Mouse (Mus musculus): ENCODE data around the gene Polr2l. TPM values are rescaled to one million over a fixed set of nuclear protein-coding genes. Genes with fewer than 3 reads are reported as not detected.

The Polr2l gene
- polyA plus RNA-seq, 1 experiment from 2014 or later = 93.0 TPM

DNA sequence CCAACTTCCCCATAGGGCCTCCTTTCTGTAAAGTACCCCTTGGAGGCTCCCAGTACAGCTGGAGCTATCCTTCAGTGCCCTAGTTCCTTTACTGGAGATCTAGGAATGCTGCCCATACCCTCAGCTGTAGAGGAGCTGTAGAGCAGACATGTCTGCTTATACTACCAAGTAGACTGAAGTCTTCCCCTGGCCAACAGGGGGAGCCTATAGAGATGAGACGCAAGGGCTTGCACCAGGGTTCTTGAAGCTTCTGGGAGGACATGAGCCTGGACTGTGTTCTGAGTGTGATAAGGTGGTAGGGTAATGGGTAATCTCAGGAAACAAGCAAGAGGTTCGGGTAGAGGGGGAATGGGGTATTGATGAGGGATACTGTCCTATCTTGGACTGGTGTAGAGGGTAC lies 16.2 kb upstream of the Polr2l start:
- Histone ChIP-seq H3K9me3 (ENCODE audit: control insufficient read depth, low read length) (no peaks in the 10 kb centered on the region), H3K36me3 (replicated peaks; ENCODE audit: control insufficient read depth, insufficient read depth) (peaks cover 41% of the 10 kb centered on the region), H3K27me3 (ENCODE audit: control insufficient read depth, insufficient read depth, low read length) (no peaks in the 10 kb centered on the region), H3K9ac (no peak overlapping the region), H3K27ac (no peak overlapping the region), H3K4me2 (replicated peaks) (no peak overlapping the region), H3K4me3 (replicated peaks; ENCODE audit: low read length) (no peak overlapping the region), H3K4me1 (replicated peaks; ENCODE audit: control insufficient read depth, insufficient read depth, low read length) (peaks cover 10% of the 10 kb centered on the region; the same call in 1 of the 2 replicates)
- no peak for DNase-seq (ENCODE audit: low spot score)
- ATAC-seq (ENCODE audit: low FRiP score) = no peak
- WGBS = 75% methylated on average over 2 of the region's 2 CpGs

DNA sequence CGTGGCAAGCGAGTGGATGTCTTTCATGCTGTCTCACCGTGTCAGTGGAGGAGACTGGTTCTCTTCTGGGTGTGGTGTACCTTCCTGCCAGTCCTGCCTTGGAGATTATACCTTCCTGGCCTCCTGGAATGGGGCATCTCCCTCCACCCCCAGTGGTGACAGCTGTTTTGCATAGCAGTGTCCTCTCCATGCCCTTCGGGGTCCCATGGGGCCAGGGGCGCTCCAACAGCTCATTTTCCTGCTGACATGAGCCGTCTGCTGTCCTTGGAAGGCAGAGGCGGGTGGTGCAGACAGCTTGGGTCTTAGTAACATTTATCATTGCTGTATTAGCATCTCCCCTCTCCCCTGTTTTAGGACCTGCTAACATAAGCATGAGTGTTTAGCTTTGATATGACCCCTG lies 12.2 kb upstream of the Polr2l start:
- no peak for ATAC-seq (ENCODE audit: low FRiP score)
- no peak overlapping the region for H3K4me2 ChIP-seq (replicated peaks)
- no peaks in the 10 kb centered on the region for H3K9me3 ChIP-seq (ENCODE audit: control insufficient read depth, low read length)
- H3K27me3 ChIP-seq (ENCODE audit: control insufficient read depth, insufficient read depth, low read length) = peaks cover 10% of the 10 kb centered on the region; the same call in 1 of the 2 replicates
- peaks cover 4% of the 10 kb centered on the region for H3K36me3 ChIP-seq (replicated peaks; ENCODE audit: control insufficient read depth, insufficient read depth)
- H3K4me3 ChIP-seq (replicated peaks; ENCODE audit: low read length) = no peak overlapping the region
- no peak overlapping the region for H3K9ac ChIP-seq
- H3K4me1 ChIP-seq (replicated peaks; ENCODE audit: control insufficient read depth, insufficient read depth, low read length) = peaks cover 25% of the 10 kb centered on the region
- 59% methylated on average over 7 of the region's 7 CpGs for WGBS
- no peak for DNase-seq (ENCODE audit: low spot score)
- no peak overlapping the region for H3K27ac ChIP-seq

DNA sequence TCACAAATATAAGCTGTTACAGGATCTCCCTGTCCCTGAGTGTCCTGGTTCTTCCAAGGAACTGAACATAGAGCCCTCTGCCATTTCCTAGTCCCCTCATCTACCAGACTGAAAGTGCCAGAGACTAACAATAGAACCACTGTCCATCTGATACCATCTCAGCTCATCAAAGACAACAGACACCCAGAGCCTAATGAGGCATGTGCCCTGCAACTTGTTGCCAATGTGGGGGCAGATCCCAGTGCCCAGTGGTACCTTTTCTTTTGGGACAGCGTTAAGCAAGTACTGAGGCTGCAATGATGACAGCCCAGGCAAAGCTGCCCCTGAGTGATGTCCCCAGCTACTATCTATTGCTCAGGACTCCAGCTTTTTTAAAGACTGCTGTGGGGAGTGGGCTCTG lies 11.3 kb upstream of the Polr2l start:
- Histone ChIP-seq H3K36me3 (replicated peaks; ENCODE audit: control insufficient read depth, insufficient read depth) (no peaks in the 10 kb centered on the region; the same call in 1 of the 2 replicates), H3K27ac (no peak overlapping the region), H3K4me2 (replicated peaks) (no peak overlapping the region), H3K4me3 (replicated peaks; ENCODE audit: low read length) (no peak overlapping the region), H3K9ac (no peak overlapping the region), H3K4me1 (replicated peaks; ENCODE audit: control insufficient read depth, insufficient read depth, low read length) (peaks cover 26% of the 10 kb centered on the region), H3K9me3 (ENCODE audit: control insufficient read depth, low read length) (no peaks in the 10 kb centered on the region), H3K27me3 (ENCODE audit: control insufficient read depth, insufficient read depth, low read length) (peaks cover 10% of the 10 kb centered on the region; the same call in 1 of the 2 replicates)
- ATAC-seq (ENCODE audit: low FRiP score) (no peak), DNase-seq (ENCODE audit: low spot score) (no peak)
- WGBS = 81% methylated on average over 1 of the region's 1 CpGs

GRCm38 (mm10) chr7:141485606-141486005 lies 10.7 kb upstream of the Polr2l start:
- Histone ChIP-seq H3K4me3 (replicated peaks; ENCODE audit: low read length) (no peak overlapping the region), H3K9ac (no peak overlapping the region), H3K4me1 (replicated peaks; ENCODE audit: control insufficient read depth, insufficient read depth, low read length) (peaks cover 26% of the 10 kb centered on the region), H3K27me3 (ENCODE audit: control insufficient read depth, insufficient read depth, low read length) (peaks cover 10% of the 10 kb centered on the region; the same call in 1 of the 2 replicates), H3K27ac (no peak overlapping the region), H3K36me3 (replicated peaks; ENCODE audit: control insufficient read depth, insufficient read depth) (no peaks in the 10 kb centered on the region; the same call in 1 of the 2 replicates), H3K9me3 (ENCODE audit: control insufficient read depth, low read length) (no peaks in the 10 kb centered on the region), H3K4me2 (replicated peaks) (no peak overlapping the region)
- ATAC-seq (ENCODE audit: low FRiP score) (no peak), DNase-seq (ENCODE audit: low spot score) (no peak)
- WGBS = 84% methylated on average over 2 of the region's 2 CpGs

GRCm38 (mm10) chr7:141485186-141485585 lies 10.3 kb upstream of the Polr2l start:
- Histone ChIP-seq H3K4me2 (replicated peaks) (no peak overlapping the region), H3K27me3 (ENCODE audit: control insufficient read depth, insufficient read depth, low read length) (peaks cover 10% of the 10 kb centered on the region; the same call in 1 of the 2 replicates), H3K36me3 (replicated peaks; ENCODE audit: control insufficient read depth, insufficient read depth) (no peaks in the 10 kb centered on the region; the same call in 1 of the 2 replicates), H3K27ac (no peak overlapping the region), H3K9ac (no peak overlapping the region), H3K4me3 (replicated peaks; ENCODE audit: low read length) (no peak overlapping the region), H3K4me1 (replicated peaks; ENCODE audit: control insufficient read depth, insufficient read depth, low read length) (peaks cover 26% of the 10 kb centered on the region), H3K9me3 (ENCODE audit: control insufficient read depth, low read length) (no peaks in the 10 kb centered on the region)
- ATAC-seq (ENCODE audit: low FRiP score) = no peak
- no peak for DNase-seq (ENCODE audit: low spot score)
- WGBS = 75% methylated on average over 2 of the region's 2 CpGs

GRCm38 (mm10) chr7:141484186-141485120 lies 9.5 kb upstream of the Polr2l start:
- Histone ChIP-seq H3K4me2 (replicated peaks) (no peak overlapping the region), H3K27ac (no peak overlapping the region), H3K4me1 (replicated peaks; ENCODE audit: control insufficient read depth, insufficient read depth, low read length) (peaks cover 26% of the 10 kb centered on the region), H3K27me3 (ENCODE audit: control insufficient read depth, insufficient read depth, low read length) (peaks cover 10% of the 10 kb centered on the region; the same call in 1 of the 2 replicates), H3K9ac (no peak overlapping the region), H3K4me3 (replicated peaks; ENCODE audit: low read length) (no peak overlapping the region), H3K36me3 (replicated peaks; ENCODE audit: control insufficient read depth, insufficient read depth) (no peaks in the 10 kb centered on the region; the same call in 1 of the 2 replicates), H3K9me3 (ENCODE audit: control insufficient read depth, low read length) (no peaks in the 10 kb centered on the region)
- ATAC-seq (ENCODE audit: low FRiP score) (no peak), DNase-seq (ENCODE audit: low spot score) (no peak)
- 68% methylated on average over 5 of the region's 5 CpGs for WGBS

DNA sequence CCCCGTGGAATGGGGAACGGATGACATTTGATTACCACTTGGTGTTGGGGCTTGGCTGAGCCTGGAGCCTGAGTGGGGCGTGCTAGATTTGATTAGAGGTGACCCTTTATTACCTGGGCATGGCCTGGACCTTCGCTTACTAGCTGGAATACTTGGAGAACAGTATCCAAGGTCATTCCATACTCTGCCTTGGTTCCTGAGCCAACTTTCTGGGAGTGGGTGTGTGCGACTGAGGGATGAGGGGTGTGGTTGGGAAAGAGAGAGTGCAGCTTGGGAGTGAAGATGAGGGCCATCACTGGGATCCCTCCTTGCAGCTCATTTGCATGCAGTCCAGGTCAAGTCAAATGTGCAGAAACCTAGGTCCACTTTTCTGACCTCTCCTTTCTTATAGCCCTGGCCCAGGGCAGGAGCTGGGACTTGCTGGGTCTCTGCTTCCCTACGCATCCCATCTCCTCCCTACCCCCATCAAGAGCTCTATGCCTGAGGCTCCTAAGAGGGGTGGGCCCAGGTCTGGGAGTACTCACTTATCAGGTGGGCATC lies 8.3 kb upstream of the Polr2l start:
- 80% methylated on average over 6 of the region's 6 CpGs for WGBS
- H3K9ac ChIP-seq = no peak overlapping the region; the same call in 1 of the 2 replicates

DNA sequence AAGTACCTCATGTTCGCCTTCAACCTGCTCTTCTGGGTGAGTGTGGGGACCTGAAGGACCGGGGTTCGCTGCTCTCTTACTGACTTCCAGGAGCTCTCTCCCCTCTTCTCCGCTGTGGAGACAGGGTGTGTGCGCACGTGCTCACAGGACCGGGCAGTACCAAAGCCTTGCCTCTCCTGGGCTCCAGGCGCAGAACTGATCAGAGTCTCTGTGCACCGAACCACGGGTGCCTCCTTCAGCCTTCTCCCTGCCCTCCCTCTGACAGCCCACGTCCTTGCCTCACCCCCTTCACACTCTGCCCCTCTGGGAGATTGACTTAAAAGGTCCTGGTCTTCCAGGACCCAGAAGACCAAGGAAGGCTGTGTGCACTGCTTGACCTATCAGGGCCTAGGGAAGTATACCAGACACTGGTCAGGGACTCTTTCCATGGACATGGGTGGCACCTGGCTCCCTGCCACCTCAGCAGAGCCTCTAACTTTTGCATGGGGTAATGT lies 7.6 kb upstream of the Polr2l start:
- peaks cover 26% of the 10 kb centered on the region for H3K4me1 ChIP-seq (replicated peaks; ENCODE audit: control insufficient read depth, insufficient read depth, low read length)
- WGBS = 4% methylated on average over 11 of the region's 11 CpGs

More for the DNA sequence above, 8.3 kb upstream of the Polr2l start:
- peak overlapping the region; percentile 70 for H3K4me3 ChIP-seq (replicated peaks; ENCODE audit: low read length)
- H3K27me3 ChIP-seq (ENCODE audit: control insufficient read depth, insufficient read depth, low read length) = peaks cover 10% of the 10 kb centered on the region; the same call in 1 of the 2 replicates
- H3K36me3 ChIP-seq (replicated peaks; ENCODE audit: control insufficient read depth, insufficient read depth) = no peaks in the 10 kb centered on the region; the same call in 1 of the 2 replicates
- H3K4me1 ChIP-seq (replicated peaks; ENCODE audit: control insufficient read depth, insufficient read depth, low read length) = peaks cover 26% of the 10 kb centered on the region
- ATAC-seq (ENCODE audit: low FRiP score) (no peak), DNase-seq (ENCODE audit: low spot score) (no peak)
- peak overlapping the region; percentile 90 for H3K4me2 ChIP-seq (replicated peaks)
- no peak overlapping the region for H3K27ac ChIP-seq
- H3K9me3 ChIP-seq (ENCODE audit: control insufficient read depth, low read length) = no peaks in the 10 kb centered on the region

More for the DNA sequence above, 7.6 kb upstream of the Polr2l start:
- peak overlapping the region; percentile 75; the same call in 1 of the 2 replicates for H3K27ac ChIP-seq
- no peaks in the 10 kb centered on the region for H3K9me3 ChIP-seq (ENCODE audit: control insufficient read depth, low read length)
- H3K4me2 ChIP-seq (replicated peaks) = peak overlapping the region; percentile 90
- ATAC-seq (ENCODE audit: low FRiP score) = peak; percentile 3; the same call in 1 of the 2 replicates
- DNase-seq (ENCODE audit: low spot score) = no peak
- peak overlapping the region; percentile 70 for H3K4me3 ChIP-seq (replicated peaks; ENCODE audit: low read length)
- peak overlapping the region; percentile 80 for H3K9ac ChIP-seq
- no peaks in the 10 kb centered on the region; the same call in 1 of the 2 replicates for H3K36me3 ChIP-seq (replicated peaks; ENCODE audit: control insufficient read depth, insufficient read depth)
- H3K27me3 ChIP-seq (ENCODE audit: control insufficient read depth, insufficient read depth, low read length) = peaks cover 10% of the 10 kb centered on the region; the same call in 1 of the 2 replicates

All from hindbrain, embryonic 14.5 days (tissue).